Mouse (Mus musculus) limb, embryonic 14.5 days (tissue): Measurements from ENCODE around the gene Gjc1. TPM values are rescaled to one million over a fixed set of nuclear protein-coding genes. Genes with fewer than 3 reads are reported as not detected.

Experiments
- ATAC-seq: fragments of 200-750 bp; cut with Nextera tagmentation; 2 replicates; pipeline ENCODE4 v1.8.0; 2017; ENCODE audit warnings: low read depth, moderate number of reproducible peaks, moderate TSS enrichment; ENCODE audit not compliant: low FRiP score
- DNase-seq: peaks from one replicate; pipeline ENCODE4 v3.0.0-alpha.2; 2015; ENCODE audit warnings: low spot score
- H3K27ac ChIP-seq: fragments of 300-500 bp; sonication (generic); replicated peaks from 2 replicates; pipeline ENCODE4 v1.5.1; 2014; ENCODE audit warnings: low read depth, mild to moderate bottlenecking, low read length, moderate library complexity, mixed read lengths
- H3K27me3 ChIP-seq: fragments of 300-500 bp; sonication (generic); 2 replicates; pipeline ENCODE4 v1.6.1; 2014; ENCODE audit warnings: low read length, mixed read lengths; ENCODE audit not compliant: control insufficient read depth, insufficient read depth
- H3K36me3 ChIP-seq: fragments of 300-500 bp; sonication (generic); 2 replicates; pipeline ENCODE4 v1.6.1; 2014; ENCODE audit warnings: mild to moderate bottlenecking, low read length, moderate library complexity, mixed read lengths; ENCODE audit not compliant: control insufficient read depth, insufficient read depth
- H3K4me1 ChIP-seq: fragments of 300-500 bp; sonication (generic); 2 replicates; pipeline ENCODE4 v1.6.1; 2014; ENCODE audit warnings: antibody characterized with exemption, low read length, mixed read lengths; ENCODE audit not compliant: control insufficient read depth, insufficient read depth
- H3K4me2 ChIP-seq: fragments of 300-500 bp; sonication (generic); replicated peaks from 2 replicates; pipeline ENCODE4 v1.6.1; 2014; ENCODE audit warnings: low read depth, mild to moderate bottlenecking, low read length, moderate library complexity; ENCODE audit not compliant: severe bottlenecking
- H3K4me3 ChIP-seq: fragments of 300-500 bp; sonication (generic); replicated peaks from 2 replicates; pipeline ENCODE4 v1.5.1; 2014; ENCODE audit warnings: low read length
- H3K9ac ChIP-seq: fragments of 300-500 bp; sonication (generic); 2 replicates; pipeline ENCODE4 v1.6.1; 2014; ENCODE audit warnings: mild to moderate bottlenecking, low read depth, low read length, moderate library complexity; ENCODE audit not compliant: severe bottlenecking
- H3K9me3 ChIP-seq: fragments of 300-500 bp; sonication (generic); 2 replicates; pipeline ENCODE4 v1.6.1; 2016; ENCODE audit warnings: low read length; ENCODE audit not compliant: control insufficient read depth
- POLR2A ChIP-seq: fragments of 200-500 bp; IDR thresholded peaks from 2 replicates; pipeline ENCODE4 v1.8.0; 2012; ENCODE audit warnings: inconsistent platforms, mild to moderate bottlenecking, moderate library complexity, borderline replicate concordance; ENCODE audit not compliant: insufficient read depth, insufficient read length; ENCODE audit errors: extremely low read depth
- WGBS: fragments of 180-500 bp; shearing (Covaris S2); extraction: QIAGEN DNeasy Blood & Tissue Kit; methylation state at CpG from one replicate; pipeline ENCODE4 v1.1.7; 2014; 5-methylcytosine and 5-hydroxymethylcytosine counted together
- polyA plus RNA-seq, 2 experiments: library from polyadenylated mRNA; depleted of rRNA in 1 of 2; stranded (reverse) in 1 of 2; unstranded in 1 of 2; fragments of >200 nt; fragmentation: Nextera tagmentation in 1 of 2; extraction: Ambion mirVana in 1 of 2; gene quantifications; 2 replicates each; pipeline versions ENCODE4 v1.2.1 to v1.2.3; 2012 to 2014

The Gjc1 gene
- polyA plus RNA-seq, 2 experiments, result 59.6 to 80.0 TPM

DNA sequence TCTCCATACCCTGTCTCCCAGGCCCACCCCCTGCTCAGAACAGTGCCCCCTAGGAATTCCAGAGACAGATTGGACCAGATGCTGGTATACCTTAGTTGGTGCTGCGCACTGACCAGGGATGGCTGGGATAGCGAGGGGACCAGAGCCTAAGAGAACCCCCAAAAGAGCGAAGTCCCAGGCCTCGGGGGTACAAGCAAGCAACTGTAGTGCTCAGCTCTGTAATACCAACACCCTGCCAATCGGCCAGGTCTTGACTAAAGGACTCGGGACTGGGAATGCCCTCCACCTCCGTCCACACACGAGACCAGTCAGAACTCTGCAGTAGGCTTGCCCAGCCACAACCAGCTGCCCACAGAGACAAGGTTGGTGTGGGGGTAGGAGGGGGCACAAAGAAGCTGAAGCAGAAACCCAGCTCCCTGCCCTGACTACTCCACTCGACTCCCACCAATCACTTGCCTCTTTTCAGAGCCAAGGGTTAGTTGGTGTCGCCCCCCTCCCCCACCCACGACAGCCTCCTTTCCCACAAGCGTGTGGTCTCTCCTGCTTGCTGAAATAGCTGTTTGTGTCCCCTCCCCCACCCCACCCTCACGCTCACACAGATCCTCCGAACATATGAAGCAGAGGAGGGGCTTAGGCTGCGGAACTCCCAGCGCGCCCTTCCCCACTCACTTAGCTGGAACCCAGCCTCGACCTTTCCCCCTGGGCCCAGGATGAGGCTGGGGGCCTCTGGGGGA lies 65.7 kb downstream of the Gjc1 start:
- H3K27me3 ChIP-seq, result no peaks in the 10 kb centered on the region
- H3K27ac ChIP-seq, result no peak overlapping the region
- peaks cover 15% of the 10 kb centered on the region for H3K4me1 ChIP-seq
- no peak for DNase-seq
- WGBS, result 35% methylated on average over 16 of the region's 18 CpGs
- no peak for TF ChIP-seq POLR2A
- no peaks in the 10 kb centered on the region for H3K9me3 ChIP-seq
- H3K4me3 ChIP-seq, result 0 out of 2 replicates have a peak overlapping the region, but pooled peaks have one; percentile 10
- ATAC-seq, result peak; percentile 56
- H3K4me2 ChIP-seq, result peak overlapping the region; percentile 41
- peak overlapping the region; percentile 44 for H3K9ac ChIP-seq
- no peaks in the 10 kb centered on the region for H3K36me3 ChIP-seq

DNA sequence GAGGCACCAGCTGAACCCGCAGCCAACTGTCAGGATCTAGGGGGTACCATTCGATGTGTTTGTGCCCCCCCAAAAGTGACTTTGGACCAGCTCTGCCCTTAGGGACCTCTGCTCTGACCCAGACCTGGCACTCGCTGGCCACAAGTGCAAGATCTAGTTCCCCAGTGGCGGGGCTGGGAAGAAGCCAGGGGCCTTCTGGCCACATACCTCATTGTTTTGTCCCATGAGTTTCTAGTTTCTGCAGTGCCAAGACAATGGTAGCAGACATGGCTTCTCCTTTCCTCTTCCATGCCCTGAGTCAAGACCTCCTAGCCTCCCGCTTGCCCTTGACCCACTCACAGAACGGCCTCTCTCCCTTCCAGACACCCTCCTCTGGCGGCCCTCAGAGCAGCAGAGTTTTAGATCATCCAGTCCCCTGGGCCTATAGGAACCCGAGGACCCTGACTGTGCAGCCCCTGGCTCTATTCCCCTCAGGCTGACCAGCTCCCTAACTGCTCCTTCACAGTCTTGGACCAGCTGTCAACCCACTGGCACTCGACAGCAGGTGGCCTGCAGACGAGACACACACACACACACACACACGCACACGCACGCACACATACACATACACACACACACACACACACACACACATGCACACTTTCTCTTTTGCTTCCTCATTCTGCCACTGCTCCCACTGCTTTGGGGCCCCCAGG lies 66.5 kb downstream of the Gjc1 start:
- Histone ChIP-seq H3K4me3 (no peak overlapping the region), H3K4me1 (peaks cover 15% of the 10 kb centered on the region), H3K27ac (no peak overlapping the region), H3K36me3 (no peaks in the 10 kb centered on the region), H3K9ac (0 out of 2 replicates have a peak overlapping the region, but pooled peaks have one; percentile 44), H3K4me2 (no peak overlapping the region), H3K9me3 (no peaks in the 10 kb centered on the region), H3K27me3 (no peaks in the 10 kb centered on the region)
- DNase-seq (no peak), ATAC-seq (peak; percentile 61; the same call in 1 of the 2 replicates)
- WGBS, result 64% methylated on average over 12 of the region's 13 CpGs
- no peak for TF ChIP-seq POLR2A

DNA sequence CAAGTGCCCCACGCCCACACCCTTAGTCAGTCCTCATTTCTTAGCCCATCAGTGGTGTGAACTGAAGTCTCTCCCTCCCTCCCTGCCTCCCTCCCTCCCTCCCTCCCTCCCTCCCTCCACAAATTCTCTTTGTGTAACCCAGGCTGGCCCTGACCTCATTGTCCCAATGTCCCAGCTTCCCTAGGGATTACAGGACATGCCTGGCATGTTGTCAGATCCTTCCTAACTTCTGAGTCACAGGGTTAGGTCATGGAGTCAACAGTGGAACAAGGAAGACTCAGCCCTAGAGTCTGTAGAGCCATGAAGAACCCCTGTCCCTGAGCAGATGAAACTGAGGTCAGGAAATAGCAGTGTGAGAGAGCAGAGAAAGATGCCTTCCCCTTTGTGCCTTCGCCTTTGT lies 69.8 kb downstream of the Gjc1 start:
- Histone ChIP-seq H3K27ac (no peak overlapping the region), H3K4me3 (no peak overlapping the region), H3K4me1 (peaks cover 13% of the 10 kb centered on the region), H3K9me3 (no peaks in the 10 kb centered on the region), H3K4me2 (no peak overlapping the region), H3K27me3 (no peaks in the 10 kb centered on the region), H3K9ac (no peak overlapping the region), H3K36me3 (no peaks in the 10 kb centered on the region)
- DNase-seq, result no peak
- WGBS, result 83% methylated on average over 2 of the region's 2 CpGs
- TF ChIP-seq POLR2A, result no peak
- no peak for ATAC-seq

Other genes starting within 250 kb of the Gjc1 start
- gene Gm11627, start 240.2 kb downstream of the Gjc1 start, polyA plus RNA-seq (2012; rRNA removed), result 5.5 and 7.2 TPM in 2 replicates
- gene Gm11627, start 240.2 kb downstream of the Gjc1 start, polyA plus RNA-seq (2014; fragmentation: Nextera tagmentation; extraction: Ambion mirVana), result 11.4 and 13.2 TPM in 2 replicates
- gene Fzd2, start 215.3 kb downstream of the Gjc1 start, polyA plus RNA-seq (2012; rRNA removed), result 163 and 258 TPM in 2 replicates
- 65.5 and 70.7 TPM in 2 replicates for gene Fzd2, start 215.3 kb downstream of the Gjc1 start, polyA plus RNA-seq (2014; fragmentation: Nextera tagmentation; extraction: Ambion mirVana)
- gene Meioc, start 156.0 kb downstream of the Gjc1 start, polyA plus RNA-seq (2012; rRNA removed), result 0.68 and 1.2 TPM in 2 replicates
- gene Meioc, start 156.0 kb downstream of the Gjc1 start, polyA plus RNA-seq (2014; fragmentation: Nextera tagmentation; extraction: Ambion mirVana), result 0.91 and 1.00 TPM in 2 replicates
- 18.6 and 23.6 TPM in 2 replicates for gene Ccdc43, start 121.9 kb downstream of the Gjc1 start, polyA plus RNA-seq (2012; rRNA removed)
- gene Ccdc43, start 121.9 kb downstream of the Gjc1 start, polyA plus RNA-seq (2014; fragmentation: Nextera tagmentation; extraction: Ambion mirVana), result 36.6 and 38.1 TPM in 2 replicates
- gene Adam11, start 58.3 kb downstream of the Gjc1 start, polyA plus RNA-seq (2012; rRNA removed), result 21.0 and 23.8 TPM in 2 replicates
- gene Adam11, start 58.3 kb downstream of the Gjc1 start, polyA plus RNA-seq (2014; fragmentation: Nextera tagmentation; extraction: Ambion mirVana), result 5.6 and 8.3 TPM in 2 replicates
- gene Higd1b, start 16.1 kb upstream of the Gjc1 start, polyA plus RNA-seq (2012; rRNA removed), result not detected in 2 replicates
- 0.43 and 0.48 TPM in 2 replicates for gene Higd1b, start 16.1 kb upstream of the Gjc1 start, polyA plus RNA-seq (2014; fragmentation: Nextera tagmentation; extraction: Ambion mirVana)
- gene Eftud2, start 61.3 kb upstream of the Gjc1 start, polyA plus RNA-seq (2012; rRNA removed), result 95.0 and 113 TPM in 2 replicates
- gene Eftud2, start 61.3 kb upstream of the Gjc1 start, polyA plus RNA-seq (2014; fragmentation: Nextera tagmentation; extraction: Ambion mirVana), result 137 and 149 TPM in 2 replicates
- 0.34 and 0.41 TPM in 2 replicates for gene Ccdc103, start 61.5 kb upstream of the Gjc1 start, polyA plus RNA-seq (2012; rRNA removed)
- gene Ccdc103, start 61.5 kb upstream of the Gjc1 start, polyA plus RNA-seq (2014; fragmentation: Nextera tagmentation; extraction: Ambion mirVana), result 0.50 and 1.0 TPM in 2 replicates
- gene Fam187a, start 65.5 kb upstream of the Gjc1 start, polyA plus RNA-seq (2012; rRNA removed), result 0.04 TPM in 1 of 2 replicates, not detected in the other
- not detected in 2 replicates for gene Fam187a, start 65.5 kb upstream of the Gjc1 start, polyA plus RNA-seq (2014; fragmentation: Nextera tagmentation; extraction: Ambion mirVana)
- gene Gfap, start 81.2 kb upstream of the Gjc1 start, polyA plus RNA-seq (2012; rRNA removed), result 0.48 and 0.65 TPM in 2 replicates
- 0.48 and 0.50 TPM in 2 replicates for gene Gfap, start 81.2 kb upstream of the Gjc1 start, polyA plus RNA-seq (2014; fragmentation: Nextera tagmentation; extraction: Ambion mirVana)
- 24.5 and 30.3 TPM in 2 replicates for gene Kif18b, start 105.4 kb upstream of the Gjc1 start, polyA plus RNA-seq (2012; rRNA removed)
- gene Kif18b, start 105.4 kb upstream of the Gjc1 start, polyA plus RNA-seq (2014; fragmentation: Nextera tagmentation; extraction: Ambion mirVana), result 6.1 and 7.2 TPM in 2 replicates
- gene C1ql1, start 127.0 kb upstream of the Gjc1 start, polyA plus RNA-seq (2012; rRNA removed), result 3.3 and 4.8 TPM in 2 replicates
- gene C1ql1, start 127.0 kb upstream of the Gjc1 start, polyA plus RNA-seq (2014; fragmentation: Nextera tagmentation; extraction: Ambion mirVana), result 1.9 and 3.8 TPM in 2 replicates
- gene Nmt1, start 208.5 kb upstream of the Gjc1 start, polyA plus RNA-seq (2012; rRNA removed), result 45.9 and 48.9 TPM in 2 replicates
- 50.2 and 53.9 TPM in 2 replicates for gene Nmt1, start 208.5 kb upstream of the Gjc1 start, polyA plus RNA-seq (2014; fragmentation: Nextera tagmentation; extraction: Ambion mirVana)
- 182 and 259 TPM in 2 replicates for gene Dcakd, start 208.6 kb upstream of the Gjc1 start, polyA plus RNA-seq (2012; rRNA removed)
- gene Dcakd, start 208.6 kb upstream of the Gjc1 start, polyA plus RNA-seq (2014; fragmentation: Nextera tagmentation; extraction: Ambion mirVana), result 173 and 185 TPM in 2 replicates